Mouse (Mus musculus): ENCODE results near the gene Pin4. TPM values are rescaled to one million over a fixed set of nuclear protein-coding genes. Genes with fewer than 3 reads are reported as not detected.

Pin4 gene
- total and polyA plus RNA-seq, 2 experiments from 2014 or later: 5.3 to 50.1 TPM

DNA sequence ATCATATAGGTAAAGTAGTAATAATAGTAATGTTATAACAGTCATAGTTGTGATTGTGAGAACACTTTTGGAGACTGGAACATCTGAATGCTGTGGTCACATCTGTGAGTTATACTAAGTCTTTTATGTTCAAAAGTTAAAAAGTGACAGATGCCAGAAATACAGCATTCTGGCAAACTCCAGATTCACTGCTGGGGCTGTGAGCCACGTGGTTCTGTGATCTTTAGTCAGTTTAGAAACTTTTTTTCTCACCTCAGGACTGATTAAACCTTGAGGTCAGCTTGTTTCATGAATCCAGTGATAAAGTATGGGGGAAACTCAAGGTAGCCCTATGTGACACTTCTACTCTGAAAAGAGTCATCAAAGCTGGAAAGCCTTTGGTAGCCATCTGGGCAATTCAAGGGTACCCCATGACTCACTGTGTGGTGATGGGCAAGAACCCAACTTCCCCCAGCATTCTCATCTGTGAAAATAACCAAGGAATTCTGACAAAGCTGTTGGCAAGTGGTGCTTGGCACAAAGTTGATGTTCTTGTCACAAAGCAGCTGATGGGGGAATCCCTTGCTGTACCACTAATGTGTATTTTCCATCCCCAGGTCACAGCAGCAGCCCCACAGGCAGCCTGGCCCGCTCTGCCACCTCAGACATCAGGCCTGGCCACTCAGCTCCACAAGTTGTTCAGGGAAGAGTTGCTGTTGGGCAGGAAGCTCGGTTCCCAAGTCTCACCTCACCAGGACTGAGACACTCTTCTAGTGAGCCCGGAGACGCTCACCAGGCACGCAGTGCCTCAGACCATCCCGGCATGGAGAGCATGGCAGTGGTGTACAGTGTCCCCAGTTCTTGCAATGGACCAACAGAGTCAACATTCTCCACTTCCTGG, 42.1 kb upstream of the Pin4 start:
- DNase-seq (ENCODE audit: low spot score) (no peak), ATAC-seq (no peak)
- Histone ChIP-seq H3K36me3 (ENCODE audit: insufficient read depth, low read length) (no peaks in the 10 kb centered on the region), H3K4me2 (ENCODE audit: low read depth, low read length) (no peak overlapping the region), H3K27ac (no peak overlapping the region), H3K4me3 (ENCODE audit: low read length) (no peak overlapping the region), H3K27me3 (ENCODE audit: insufficient read depth, low read length) (no peaks in the 10 kb centered on the region), H3K9me3 (ENCODE audit: low read length) (no peaks in the 10 kb centered on the region), H3K9ac (replicated peaks; ENCODE audit: low read length) (no peak overlapping the region), H3K4me1 (ENCODE audit: insufficient read depth, low read length) (no peaks in the 10 kb centered on the region)
- WGBS: 77% methylated on average over 7 of the region's 7 CpGs
- no peak for TF ChIP-seq CTCF (IDR thresholded peaks at IDR 0.05; ENCODE audit: low read depth)

DNA sequence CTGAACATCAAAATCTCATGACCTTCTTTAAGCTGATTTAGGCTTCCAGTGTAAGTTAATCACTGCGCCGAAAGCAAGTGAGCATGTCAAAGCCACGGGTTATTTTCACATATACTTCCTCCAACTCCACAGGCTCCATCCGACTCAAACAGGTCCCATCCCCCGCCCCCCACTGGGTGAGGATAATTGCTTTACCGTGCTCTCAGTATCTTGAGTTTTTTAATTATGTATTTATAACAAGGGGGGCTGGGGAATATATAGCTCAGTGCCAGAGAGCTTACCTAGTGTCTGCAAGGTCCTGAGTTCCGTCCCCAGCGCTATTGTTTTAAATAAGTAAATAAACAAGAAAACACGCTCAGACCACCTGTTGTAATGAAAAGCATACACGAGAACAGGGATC, 38.2 kb upstream of the Pin4 start:
- H3K4me1 ChIP-seq (ENCODE audit: insufficient read depth, low read length): no peaks in the 10 kb centered on the region
- H3K4me2 ChIP-seq (ENCODE audit: low read depth, low read length): no peak overlapping the region
- no peak overlapping the region for H3K4me3 ChIP-seq (ENCODE audit: low read length)
- H3K9me3 ChIP-seq (ENCODE audit: low read length): no peaks in the 10 kb centered on the region
- peak; percentile 50; the same call in 1 of the 2 replicates for ATAC-seq
- TF ChIP-seq CTCF (IDR thresholded peaks at IDR 0.05; ENCODE audit: low read depth): no peak
- H3K9ac ChIP-seq (replicated peaks; ENCODE audit: low read length): no peak overlapping the region
- DNase-seq (ENCODE audit: low spot score): peak; percentile 41
- peak overlapping the region; percentile 81; the same call in 1 of the 2 replicates for H3K27ac ChIP-seq
- no peaks in the 10 kb centered on the region for H3K36me3 ChIP-seq (ENCODE audit: insufficient read depth, low read length)
- WGBS: 45% methylated on average over 10 of the region's 10 CpGs
- H3K27me3 ChIP-seq (ENCODE audit: insufficient read depth, low read length): no peaks in the 10 kb centered on the region

DNA sequence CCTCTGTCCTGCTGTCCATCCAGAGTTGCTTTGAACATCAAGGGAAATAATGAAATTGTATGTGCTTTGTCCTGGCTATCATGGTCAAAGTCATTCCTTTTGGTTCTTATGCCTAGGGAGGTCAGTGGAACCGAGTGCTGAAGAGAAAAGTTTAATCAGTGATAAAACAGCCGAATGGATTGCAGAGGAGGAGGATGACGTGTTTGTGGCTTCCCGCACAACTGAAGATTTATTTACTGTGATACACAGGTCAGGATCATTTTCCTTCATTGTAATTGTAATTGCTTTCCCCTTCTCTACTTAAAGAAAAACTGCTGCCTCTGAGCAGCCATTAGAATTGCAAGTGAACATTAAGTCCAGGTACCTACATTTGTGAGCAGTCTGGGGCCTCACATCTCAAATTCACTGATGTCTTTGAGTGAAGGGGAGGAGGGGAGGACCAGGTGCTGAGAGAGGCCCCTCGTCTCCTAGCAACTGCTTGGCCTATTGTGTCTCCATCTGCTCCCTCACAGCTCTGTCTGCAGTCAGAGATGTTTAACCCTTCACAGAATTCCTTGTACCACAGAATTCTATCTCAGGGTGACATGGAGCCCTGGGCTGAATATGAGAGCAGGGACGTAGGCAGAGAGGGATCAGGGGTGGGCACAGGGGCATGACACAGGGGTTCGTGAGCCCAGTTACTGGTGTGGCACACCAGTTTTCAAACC, 37.5 kb upstream of the Pin4 start:
- H3K4me3 ChIP-seq (ENCODE audit: low read length): no peak overlapping the region
- peak; percentile 92 for ATAC-seq
- DNase-seq (ENCODE audit: low spot score): peak; percentile 78
- H3K9me3 ChIP-seq (ENCODE audit: low read length): no peaks in the 10 kb centered on the region
- no peaks in the 10 kb centered on the region for H3K27me3 ChIP-seq (ENCODE audit: insufficient read depth, low read length)
- TF ChIP-seq CTCF (IDR thresholded peaks at IDR 0.05; ENCODE audit: low read depth): no peak
- H3K27ac ChIP-seq: peak overlapping the region; percentile 81
- H3K9ac ChIP-seq (replicated peaks; ENCODE audit: low read length): peak overlapping the region; percentile 33; the same call in 1 of the 2 replicates
- H3K36me3 ChIP-seq (ENCODE audit: insufficient read depth, low read length): no peaks in the 10 kb centered on the region
- H3K4me2 ChIP-seq (ENCODE audit: low read depth, low read length): no peak overlapping the region
- no peaks in the 10 kb centered on the region for H3K4me1 ChIP-seq (ENCODE audit: insufficient read depth, low read length)
- 35% methylated on average over 7 of the region's 7 CpGs for WGBS

DNA sequence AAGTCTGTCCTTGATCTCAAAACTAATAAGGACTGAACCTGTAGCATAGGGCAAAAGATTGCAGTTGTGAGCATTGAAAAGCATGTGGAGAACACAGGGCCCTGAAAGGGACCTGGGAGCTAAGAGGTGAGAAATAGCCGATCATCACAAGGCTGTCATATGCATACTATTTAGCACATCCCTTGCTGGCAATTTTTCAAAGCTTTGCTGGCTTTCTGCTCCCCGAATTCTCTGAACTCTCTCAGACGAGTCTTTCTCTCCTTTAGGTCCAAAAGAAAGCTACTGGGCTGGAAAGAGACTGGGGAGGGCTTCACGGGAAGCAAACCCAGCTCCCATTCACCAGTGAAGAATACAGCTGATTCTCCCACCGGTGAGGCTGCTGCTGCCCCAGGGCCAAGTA, 36.9 kb upstream of the Pin4 start:
- Histone ChIP-seq H3K9me3 (ENCODE audit: low read length) (no peaks in the 10 kb centered on the region), H3K27ac (peak overlapping the region; percentile 81), H3K9ac (replicated peaks; ENCODE audit: low read length) (peak overlapping the region; percentile 33; the same call in 1 of the 2 replicates), H3K4me3 (ENCODE audit: low read length) (no peak overlapping the region), H3K36me3 (ENCODE audit: insufficient read depth, low read length) (no peaks in the 10 kb centered on the region), H3K4me2 (ENCODE audit: low read depth, low read length) (no peak overlapping the region), H3K4me1 (ENCODE audit: insufficient read depth, low read length) (no peaks in the 10 kb centered on the region), H3K27me3 (ENCODE audit: insufficient read depth, low read length) (no peaks in the 10 kb centered on the region)
- no peak for TF ChIP-seq CTCF (IDR thresholded peaks at IDR 0.05; ENCODE audit: low read depth)
- peak; percentile 18 for ATAC-seq
- DNase-seq (ENCODE audit: low spot score): peak; percentile 33
- WGBS: 33% methylated on average over 5 of the region's 5 CpGs

DNA sequence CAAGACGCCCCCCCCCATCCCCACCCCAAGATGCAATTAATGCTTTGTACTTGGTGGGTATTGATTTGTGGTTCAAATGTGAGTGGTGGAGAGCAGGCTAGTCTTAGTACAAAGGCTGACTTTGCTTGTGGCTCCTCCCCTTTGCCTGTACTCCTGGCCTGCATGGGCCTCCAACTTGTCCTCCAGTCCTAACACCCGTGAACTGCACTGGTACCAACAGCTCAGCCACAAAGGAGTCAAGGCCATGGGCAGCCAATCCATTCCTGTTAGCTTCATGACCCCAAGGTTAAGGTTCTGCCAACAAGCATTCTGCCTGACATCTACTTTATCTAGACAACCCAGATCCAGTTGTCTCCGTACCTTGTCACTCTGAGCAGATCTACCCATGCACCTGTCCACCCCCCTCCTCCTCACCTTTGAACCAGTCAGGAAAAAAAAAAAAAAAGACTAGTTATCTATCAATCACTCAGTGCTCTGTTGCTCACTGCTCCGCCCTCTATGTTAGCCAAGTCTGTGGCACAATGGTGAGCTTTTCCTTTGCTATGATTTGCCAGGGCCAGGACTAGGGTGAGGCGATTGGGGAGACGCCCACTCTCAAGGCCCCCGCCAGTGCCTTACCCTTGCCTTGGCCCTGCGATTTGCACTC, 33.3 kb upstream of the Pin4 start:
- Histone ChIP-seq H3K9ac (replicated peaks; ENCODE audit: low read length) (no peak overlapping the region), H3K27me3 (ENCODE audit: insufficient read depth, low read length) (no peaks in the 10 kb centered on the region), H3K4me3 (ENCODE audit: low read length) (no peak overlapping the region), H3K4me1 (ENCODE audit: insufficient read depth, low read length) (no peaks in the 10 kb centered on the region), H3K27ac (no peak overlapping the region), H3K36me3 (ENCODE audit: insufficient read depth, low read length) (no peaks in the 10 kb centered on the region), H3K9me3 (ENCODE audit: low read length) (no peaks in the 10 kb centered on the region), H3K4me2 (ENCODE audit: low read depth, low read length) (no peak overlapping the region)
- WGBS: 80% methylated on average over 8 of the region's 8 CpGs
- DNase-seq (ENCODE audit: low spot score): no peak
- ATAC-seq: no peak
- TF ChIP-seq CTCF (IDR thresholded peaks at IDR 0.05; ENCODE audit: low read depth): no peak

DNA sequence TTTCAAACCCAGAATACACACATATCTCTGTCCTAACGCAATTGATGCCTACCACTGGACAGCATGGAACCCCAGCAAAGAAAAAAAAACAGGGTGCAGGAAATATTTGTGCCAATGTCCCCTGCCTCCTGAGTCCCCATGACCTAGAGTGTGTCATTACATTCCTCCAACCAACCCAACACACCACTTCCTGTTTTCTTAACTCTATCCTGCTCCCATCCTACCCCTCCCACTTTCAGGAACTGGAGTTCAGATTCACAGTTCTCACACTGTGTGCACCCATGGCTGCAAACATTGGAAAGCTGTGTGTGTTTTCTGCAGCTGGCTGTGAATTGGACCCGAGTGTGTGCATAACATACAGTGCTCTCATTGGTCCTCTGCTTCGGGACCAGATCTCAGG, 28.6 kb upstream of the Pin4 start:
- TF ChIP-seq CTCF (IDR thresholded peaks at IDR 0.05; ENCODE audit: low read depth): no peak
- Histone ChIP-seq H3K27ac (no peak overlapping the region), H3K4me1 (ENCODE audit: insufficient read depth, low read length) (no peaks in the 10 kb centered on the region), H3K4me3 (ENCODE audit: low read length) (no peak overlapping the region), H3K9me3 (ENCODE audit: low read length) (no peaks in the 10 kb centered on the region), H3K27me3 (ENCODE audit: insufficient read depth, low read length) (no peaks in the 10 kb centered on the region), H3K9ac (replicated peaks; ENCODE audit: low read length) (no peak overlapping the region), H3K4me2 (ENCODE audit: low read depth, low read length) (no peak overlapping the region), H3K36me3 (ENCODE audit: insufficient read depth, low read length) (no peaks in the 10 kb centered on the region)
- no peak for DNase-seq (ENCODE audit: low spot score)
- 83% methylated on average over 3 of the region's 3 CpGs for WGBS
- no peak for ATAC-seq

Data from hindbrain, postnatal 0 days (tissue).